Mouse (Mus musculus): ENCODE results near the gene Msantd1.

Gene Msantd1

DNA sequence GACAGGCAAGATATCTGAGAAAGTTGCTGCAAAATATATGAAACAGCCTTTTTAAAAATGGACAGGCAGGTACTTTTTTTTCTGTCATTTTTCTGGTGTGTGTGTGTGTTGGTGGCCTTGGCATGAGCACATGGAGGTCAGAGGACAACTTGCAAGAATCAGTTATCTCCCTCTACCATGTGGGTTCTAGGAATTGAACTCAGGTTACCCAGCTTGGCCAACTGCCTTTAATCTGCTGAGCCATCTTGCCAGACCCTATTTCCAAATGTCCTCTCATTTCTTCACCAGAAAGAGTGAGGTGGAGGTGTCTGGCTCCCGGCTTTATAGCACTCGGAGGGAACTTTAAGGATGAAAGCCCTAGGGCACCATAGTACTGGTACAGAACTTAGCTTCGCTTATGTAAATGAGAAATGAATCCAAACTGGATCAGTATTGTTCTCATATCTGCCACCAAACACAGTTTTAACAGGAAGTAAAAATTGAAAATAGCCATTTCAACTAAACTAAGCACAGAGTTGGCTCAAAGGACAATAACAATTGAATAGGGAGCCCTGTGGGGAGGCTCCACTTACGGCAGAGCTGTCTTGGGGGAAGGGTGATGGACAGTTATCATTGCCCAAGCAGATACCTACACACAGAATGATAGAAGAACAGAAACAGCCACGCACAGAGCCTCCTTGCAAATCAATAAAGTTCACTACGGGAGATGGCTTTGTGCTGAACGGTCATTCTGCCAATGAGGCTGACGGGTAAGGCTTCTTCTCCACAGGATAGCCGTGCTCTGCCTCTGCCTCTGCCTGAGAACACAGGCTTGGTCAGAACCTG is 22.6 kb downstream of the Msantd1 start:
- DNase-seq: no peak

DNA sequence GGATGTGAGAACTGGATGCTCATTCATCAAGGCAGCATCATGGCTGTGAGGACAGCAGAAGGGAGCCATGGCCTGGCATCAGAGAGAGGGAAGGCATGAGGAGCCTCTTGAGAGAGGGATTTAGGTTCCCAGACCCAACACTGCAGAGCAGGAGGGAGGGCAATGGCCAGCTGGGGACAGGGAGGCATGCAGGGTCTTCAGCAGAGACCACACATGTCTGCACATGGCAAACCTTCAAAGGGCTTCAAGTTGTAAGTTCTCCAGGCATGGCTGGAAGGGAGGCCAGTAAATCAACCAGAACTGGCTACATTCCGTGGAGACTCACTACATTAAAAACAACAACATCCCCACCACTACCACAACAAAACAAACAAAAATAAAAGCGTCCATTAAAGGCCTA is 23.3 kb downstream of the Msantd1 start:
- DNase-seq: no peak

DNA sequence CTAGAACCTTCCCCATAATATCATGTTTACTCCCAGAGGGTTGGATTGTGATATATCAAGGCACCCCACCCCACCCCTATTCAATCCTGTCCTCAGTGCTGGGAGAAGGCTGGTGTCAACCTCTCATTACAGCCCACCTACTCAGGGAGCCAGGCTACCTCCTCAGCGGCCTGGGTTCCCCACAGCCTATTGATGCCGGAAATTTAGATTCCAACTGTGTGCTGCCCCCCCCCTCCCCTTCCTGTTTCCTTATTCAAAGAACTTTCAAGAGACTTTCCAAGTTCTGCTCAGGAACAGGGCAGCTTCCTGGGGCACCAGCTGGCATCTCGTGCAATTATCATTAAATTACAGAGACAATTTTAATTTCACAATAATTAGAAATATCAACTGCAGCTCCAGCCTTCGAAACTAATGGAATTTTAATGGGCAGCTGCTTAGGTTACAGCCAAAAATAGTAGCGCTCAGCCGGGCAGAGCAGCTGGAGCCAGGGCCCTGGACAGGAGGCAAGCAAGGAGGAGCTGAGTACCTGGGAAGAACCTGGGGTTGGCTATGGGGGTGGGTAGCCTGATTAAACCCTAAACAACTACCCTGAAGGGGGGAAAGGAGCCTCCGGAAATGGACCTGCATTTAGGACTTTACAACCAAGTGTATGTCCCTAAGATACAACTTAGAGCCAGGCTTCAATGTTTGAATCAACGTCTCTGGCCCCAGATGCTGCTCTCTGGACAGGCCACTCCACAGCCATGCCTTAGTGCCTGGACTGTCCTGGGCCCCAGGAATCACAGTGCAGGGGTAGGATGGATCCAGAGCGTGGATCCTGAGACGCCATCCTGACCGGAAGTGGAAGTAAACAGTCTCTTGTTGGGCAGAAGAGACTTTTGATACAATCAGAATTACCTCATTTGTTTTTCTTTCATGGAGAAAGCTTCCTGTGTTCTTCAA is 24.0 kb downstream of the Msantd1 start:
- no peak for DNase-seq

DNA sequence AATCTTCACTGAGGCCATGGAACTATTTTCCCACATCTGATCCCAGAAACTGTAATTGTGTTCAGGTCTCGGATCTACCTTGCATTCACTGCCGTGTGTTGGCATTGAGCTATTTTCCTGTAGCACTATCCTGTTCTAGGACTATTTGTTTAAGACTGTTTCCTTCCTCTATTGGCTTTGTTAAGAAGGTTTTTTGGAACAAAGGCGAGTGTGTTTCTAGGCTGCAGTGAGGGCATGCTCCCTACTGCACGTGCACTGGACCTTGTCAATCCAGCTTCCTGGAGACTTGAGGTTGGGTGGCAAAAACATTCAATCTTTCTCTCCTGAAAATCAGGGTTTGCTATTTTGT is 24.6 kb downstream of the Msantd1 start:
- no peak for DNase-seq

DNA sequence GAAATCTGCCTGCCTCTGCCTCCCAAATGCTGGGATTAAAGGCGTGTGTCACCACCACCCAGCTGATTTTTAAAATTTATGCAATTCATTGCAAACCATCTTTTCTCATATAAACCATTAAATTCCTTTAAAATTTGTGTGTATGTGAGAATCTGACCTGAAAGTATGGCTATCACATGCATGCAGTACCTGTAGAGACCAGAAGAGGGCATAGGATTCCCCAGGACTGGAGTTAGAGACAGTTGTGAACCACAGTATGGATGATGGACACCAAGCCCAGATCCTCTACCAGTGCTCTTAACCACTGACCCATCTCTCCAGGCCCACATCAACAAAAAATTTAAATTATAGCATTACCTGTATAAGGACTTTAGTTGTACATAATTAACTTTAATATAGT is 25.6 kb downstream of the Msantd1 start:
- DNase-seq: no peak

DNA sequence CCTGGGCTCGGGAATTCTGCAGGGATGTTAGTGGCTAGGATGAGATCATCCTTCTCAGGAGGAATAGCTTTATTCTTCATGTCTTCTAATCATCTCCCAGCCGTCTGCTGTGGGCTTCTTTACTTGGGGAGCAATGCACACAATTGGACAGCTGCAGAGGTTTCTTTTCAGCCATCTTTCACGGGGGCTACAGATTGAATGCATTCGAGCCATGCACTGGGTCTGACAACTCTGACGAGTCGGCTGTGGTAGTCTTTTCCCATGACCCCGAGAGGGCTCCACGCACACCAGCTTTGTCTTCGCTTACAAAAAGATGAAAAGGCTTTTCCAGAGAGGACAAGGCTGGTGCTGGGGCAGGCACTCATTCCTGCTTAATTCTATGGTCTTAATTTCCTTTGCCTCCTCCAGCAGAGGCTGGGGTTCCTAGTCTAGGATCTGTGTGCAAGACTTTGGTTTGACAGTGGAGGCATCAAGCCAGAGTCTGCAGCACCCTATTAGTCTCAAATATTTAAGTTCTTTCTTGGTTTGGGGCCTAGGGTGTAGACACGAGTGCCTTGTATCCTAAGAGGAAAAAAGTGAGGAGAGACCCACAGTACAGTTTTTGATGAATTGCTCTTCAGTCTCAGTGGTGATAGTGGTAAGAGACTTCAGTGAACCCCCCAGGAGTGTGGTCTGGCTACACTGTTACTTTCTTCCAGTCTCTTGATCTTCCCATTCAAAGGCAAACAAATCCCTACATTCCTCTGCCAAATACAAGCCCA is 34.1 kb downstream of the Msantd1 start:
- no peak for DNase-seq

DNA sequence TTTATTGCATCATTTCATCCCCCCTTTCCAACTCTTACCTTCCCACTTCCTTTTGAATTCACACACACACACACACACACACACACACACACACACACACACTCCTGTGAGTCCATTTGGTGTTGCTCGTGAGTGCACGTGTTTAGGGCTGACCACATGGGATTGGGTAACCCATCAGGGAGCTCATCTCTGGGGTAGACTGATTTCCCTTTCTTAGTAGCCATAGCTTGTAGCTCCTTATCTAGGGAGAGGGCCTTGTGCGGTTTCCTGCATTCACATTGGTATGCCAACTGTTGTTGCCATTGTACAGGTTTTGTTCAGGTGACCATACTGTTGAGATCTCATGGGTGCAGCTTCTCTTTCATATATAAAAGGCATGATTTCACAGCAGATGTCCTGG is 35.6 kb downstream of the Msantd1 start:
- no peak for DNase-seq

DNA sequence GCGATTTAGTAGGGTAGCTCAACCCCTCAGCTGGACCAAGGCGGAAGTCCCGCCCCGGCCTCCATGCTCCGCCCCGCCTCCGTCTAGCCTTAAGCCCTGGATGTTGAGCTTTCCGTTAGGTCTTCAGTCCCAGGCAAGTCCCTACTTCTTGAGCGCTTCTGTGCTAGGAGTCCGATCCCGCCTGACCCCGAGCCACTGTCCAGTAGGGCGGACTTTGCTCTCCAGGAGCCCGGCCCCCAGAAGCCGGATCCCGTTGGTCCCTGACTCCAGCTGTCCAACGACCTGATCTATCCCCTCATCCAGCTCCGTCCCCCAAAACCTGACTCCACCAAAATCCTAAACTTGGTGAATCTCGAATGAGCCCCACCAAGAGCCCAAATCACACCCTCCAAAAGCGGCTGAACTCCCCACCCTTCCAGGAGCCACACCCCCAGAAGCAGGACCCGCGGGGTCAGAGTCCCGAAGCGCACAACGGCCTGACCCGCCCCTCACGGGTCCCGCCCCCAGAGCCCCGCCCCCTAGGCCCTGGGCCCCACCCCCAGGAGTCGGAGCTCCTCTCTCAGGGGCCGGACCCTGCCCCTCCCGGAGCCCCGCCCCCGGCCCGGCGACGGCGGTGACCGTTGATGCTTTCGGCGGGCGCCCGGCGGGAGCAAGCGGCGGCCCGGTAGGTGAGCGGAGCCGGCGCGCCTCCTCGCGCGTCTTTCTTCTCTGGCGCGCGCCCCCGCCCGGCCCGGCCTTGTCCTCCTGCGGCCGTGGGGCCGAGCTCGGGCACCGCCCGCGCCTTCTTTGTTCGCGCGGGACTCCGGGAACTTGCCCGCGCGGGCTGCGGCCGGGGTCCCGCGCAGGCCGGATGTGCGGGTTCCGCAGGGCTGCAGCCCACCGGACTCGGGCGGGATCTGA is 41.3 kb downstream of the Msantd1 start, which contains the start of gene Rgs12:
Rgs12 (plus strand) TSS at position 585 of the 900 bp plus-strand sequence.
- DNase-seq: peak; percentile 66

DNA sequence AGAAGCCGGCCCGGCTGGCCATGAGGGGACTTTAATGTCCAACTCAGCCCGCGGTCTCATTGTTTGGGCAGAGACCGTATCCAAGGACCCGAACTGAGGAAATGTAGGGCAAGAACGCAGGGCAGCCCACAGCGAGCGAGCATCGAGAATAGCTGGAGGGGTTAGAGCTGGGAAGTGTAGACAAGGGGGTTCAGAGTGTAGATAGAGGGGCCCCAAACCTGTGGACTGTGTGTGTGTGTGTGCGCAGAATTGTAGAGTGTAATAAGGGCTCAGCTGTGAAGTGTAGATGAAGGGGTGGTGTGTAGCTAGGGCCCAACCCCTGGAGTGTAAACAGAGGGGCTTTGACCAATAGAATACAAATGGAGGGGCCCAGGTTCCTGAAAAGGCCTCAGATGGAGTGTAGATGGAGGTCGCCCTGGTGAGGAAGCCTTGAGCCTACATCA is 42.0 kb downstream of the Msantd1 start:
- peak; percentile 34 for DNase-seq

DNA sequence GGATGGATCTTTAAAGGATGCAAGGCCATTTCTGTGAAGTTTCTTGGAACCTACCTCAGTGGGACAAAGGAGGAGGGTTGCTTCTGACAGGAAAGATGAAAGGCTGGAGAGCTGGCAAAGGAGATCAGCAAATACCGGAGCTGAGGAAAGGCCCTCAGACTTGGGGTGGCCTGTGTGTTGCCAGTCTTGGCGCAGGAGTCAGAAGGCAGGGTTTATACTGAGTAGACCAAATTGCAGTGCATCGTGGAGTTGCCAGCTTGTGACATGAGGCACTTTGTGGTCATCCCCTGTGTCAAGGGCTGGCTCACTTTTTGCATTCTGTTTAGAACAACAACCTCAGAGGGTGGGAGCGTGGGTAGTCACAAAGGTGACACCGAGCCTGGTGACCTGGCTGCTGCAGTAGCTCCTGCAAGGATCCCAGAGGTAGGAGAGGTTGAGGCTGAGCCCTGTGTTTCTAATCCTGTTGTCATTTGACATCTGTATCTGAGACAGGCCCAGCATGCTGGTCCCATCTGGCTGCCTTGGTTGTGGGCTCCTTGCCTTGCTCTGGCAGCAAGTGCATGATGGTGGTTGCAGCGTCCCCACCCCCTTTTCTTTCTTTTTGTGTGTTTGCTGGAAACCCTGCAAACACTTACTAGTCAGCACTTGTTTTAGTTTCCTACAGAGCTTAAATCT is 42.8 kb downstream of the Msantd1 start:
- DNase-seq: no peak

DNA sequence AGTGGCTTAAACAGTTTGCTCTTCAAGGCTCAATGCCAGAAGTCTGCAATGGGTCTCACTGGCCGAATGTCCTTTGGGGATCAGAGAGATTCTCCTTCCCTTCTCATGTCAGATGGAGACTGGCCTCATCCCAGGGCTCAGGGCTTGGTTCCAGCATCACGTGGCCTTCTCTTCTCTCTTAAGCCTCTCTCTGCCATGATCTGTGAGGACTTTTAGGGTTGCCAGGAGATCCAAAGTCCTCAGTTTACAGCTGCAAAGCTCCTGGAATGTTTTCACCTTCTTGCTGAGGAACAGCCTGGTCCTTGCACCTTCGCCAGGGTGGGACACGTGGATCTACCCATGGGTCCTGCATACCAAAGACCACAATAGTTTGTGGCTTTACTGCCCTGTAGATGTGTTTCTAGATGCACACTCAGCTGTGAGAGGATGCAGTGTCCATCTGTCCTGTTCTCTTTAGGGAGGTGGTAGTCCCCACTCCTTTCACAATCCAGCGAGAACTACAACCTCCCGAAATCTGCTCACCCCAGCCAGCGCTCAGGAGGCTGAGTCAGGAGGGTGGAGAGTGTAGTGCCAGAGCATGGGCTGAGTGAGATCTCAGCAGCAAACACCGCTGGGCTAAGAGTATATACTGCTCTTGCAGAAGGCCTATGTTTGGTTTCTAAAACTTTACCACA is 43.5 kb downstream of the Msantd1 start:
- peak; percentile 47 for DNase-seq

DNA sequence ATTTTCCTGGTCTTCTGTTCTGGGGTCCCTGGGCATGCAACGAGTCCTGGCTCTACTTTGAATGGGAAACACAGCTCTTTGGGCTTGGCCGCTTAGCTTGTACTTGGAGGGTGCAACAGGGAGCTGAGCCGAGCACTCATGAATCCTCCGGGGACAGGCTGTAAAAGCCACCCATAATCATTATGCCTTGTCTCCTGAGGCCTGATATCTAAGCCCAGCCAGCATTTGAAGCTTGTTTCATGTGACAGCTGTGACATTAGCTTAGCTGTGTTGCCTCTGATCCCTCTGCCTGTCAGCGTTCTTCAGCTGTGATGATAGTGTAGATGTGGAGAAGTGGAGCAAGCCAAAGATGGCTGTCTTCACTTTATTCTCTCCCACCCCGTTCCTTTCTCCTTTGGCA is 46.7 kb downstream of the Msantd1 start:
- no peak for DNase-seq

DNA sequence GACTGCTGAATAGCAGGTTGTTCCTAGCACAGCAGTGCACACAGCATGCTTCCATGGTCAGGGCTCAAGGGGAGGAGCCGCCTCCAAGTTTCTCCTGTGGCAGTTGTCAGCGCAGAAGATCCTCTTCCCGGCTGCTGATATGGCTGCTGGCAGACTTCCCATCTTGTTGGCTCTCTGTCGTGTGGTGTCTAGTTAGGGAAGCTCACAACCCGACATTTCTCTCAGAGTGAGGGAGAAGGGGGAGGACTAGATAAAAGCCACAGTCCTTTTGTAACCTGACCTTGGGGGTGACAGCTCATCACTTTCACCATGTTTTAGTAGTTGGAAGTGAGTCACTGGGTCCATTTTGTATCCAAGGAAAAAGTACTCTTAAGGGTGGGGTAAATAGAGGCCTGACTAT is 47.8 kb downstream of the Msantd1 start:
- DNase-seq: no peak

DNA sequence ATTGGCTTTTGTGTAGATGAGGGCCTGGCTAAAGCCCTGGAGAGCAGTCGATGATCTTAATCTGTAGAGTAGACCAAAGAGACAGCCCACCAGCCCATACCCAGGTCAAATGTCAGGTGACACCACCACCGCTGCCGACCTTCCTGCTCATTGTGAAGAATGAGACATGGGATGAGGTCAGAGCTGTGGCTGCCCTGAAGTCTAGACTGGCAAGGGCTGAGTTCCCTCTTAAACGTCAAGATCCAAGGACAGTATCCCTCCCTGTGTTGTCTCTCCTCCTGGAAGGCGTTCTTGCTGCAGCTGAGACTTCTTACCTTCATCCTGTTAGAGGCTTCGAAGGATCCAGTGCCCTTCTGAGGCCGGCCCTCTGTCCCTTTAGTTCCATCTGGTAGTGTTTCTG is 48.3 kb downstream of the Msantd1 start:
- DNase-seq: no peak

DNA sequence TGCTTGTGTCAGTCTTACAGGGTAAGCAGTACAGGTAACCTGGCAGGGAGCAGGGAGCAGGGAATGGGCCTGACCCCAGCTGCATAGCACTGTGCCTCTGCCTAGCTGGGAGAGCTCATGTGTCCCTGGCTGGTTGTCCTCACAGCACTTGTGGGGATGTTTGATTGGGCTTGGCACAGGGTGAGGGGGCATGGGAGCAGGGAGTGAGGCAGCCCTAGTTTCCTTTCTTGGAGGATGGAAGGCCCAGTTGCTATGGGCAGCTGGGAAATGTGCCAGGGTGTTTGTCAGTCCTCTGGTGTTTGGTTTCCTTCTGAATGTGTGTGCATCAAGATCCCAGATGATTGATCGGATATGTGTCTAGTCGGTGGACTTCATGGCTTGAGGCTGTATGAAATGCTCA is 49.2 kb downstream of the Msantd1 start:
- peak; percentile 52 for DNase-seq

DNA sequence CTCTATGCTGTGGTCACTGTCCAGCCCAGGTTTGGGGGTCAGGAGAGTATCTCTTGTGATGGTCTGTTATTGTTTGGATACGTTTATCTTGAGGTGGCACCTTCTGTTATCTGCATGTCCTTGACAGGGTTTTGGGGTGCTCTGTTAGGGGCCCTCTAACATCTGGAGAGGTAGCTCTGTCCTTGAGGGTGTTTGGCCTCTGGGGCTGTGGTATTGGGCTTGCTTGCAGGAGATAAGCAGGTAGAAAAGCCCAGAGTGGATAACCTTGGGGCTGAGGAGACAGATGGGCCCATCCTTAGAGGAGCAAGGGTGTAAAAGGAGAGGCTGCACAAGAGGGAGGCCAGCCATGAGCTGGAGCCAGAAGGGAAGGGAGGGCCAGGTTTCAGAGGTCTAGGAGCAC is 52.2 kb downstream of the Msantd1 start:
- DNase-seq: no peak

DNA sequence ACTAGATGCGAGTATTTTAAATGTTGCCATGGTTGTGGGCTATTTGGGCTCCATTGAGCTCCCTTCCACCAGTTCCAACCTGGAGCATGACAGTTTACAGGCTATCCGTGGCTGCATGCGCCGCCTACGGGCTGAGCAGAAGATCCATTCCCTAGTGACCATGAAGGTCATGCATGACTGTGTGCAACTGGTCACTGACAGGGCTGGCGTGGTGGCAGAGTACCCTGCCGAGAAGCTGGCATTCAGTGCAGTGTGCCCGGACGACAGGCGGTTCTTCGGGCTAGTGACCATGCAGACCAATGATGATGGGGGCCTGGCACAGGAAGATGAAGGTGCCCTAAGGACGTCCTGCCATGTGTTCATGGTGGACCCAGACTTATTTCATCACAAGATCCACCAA is 57.7 kb downstream of the Msantd1 start:
- no peak for DNase-seq

DNA sequence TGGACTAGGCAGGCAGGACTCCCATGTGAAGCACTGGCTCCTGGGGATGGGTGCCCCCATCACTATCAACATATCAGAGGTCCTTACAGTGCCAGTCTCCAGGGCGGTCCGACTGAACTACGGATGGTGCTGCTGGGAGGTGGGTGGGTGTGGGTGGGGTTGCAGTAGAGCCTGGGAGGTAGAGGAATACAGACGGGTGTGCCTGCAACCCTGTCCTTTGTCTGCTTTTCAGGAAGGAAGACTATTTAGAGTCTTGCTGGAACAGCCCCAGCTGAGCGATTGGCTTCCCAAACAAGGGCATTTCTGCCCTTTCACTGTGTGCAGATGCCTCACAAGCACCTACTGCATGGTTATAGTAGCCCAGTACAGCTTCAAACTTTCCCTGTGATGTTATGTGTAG is 60.6 kb downstream of the Msantd1 start:
- no peak for DNase-seq

DNA sequence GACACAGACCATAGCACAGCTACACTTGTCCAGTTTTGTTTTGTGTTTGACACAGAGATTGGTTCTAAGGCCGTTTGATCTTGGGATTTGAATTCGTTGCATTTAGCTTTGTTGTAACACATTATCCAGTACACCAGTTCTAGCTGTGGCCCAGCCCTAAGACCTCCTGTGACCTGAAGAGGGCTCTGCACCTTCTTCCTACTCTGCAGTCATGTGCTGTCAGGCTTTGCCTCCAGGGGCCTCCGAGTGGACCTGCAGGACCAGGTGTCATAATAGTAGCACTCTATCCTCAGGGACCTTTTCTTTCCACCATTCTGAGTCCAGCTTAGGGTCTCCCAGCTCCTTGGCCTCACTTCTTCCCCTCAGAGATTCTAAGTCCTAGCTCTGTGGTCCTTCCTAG is 64.7 kb downstream of the Msantd1 start:
- DNase-seq: no peak
